Mouse (Mus musculus) embryonic facial prominence, embryonic 11.5 days (tissue): ENCODE measurements around the gene Fxyd2. TPM values are rescaled to one million over a fixed set of nuclear protein-coding genes. Genes with fewer than 3 reads are reported as not detected.

Experiments
- ATAC-seq: fragments of 200-750 bp; cut with Nextera tagmentation; replicated peaks from 2 replicates; pipeline ENCODE4 v1.8.0; 2017; ENCODE audit warnings: low read depth; ENCODE audit not compliant: insufficient number of reproducible peaks, low FRiP score, low TSS enrichment
- DNase-seq: peaks from one replicate; pipeline ENCODE4 v3.0.0-alpha.2; 2015; ENCODE audit warnings: low spot score
- H3K27ac ChIP-seq: fragments of 300-500 bp; sonication (generic); replicated peaks from 2 replicates; pipeline ENCODE4 v1.5.1; 2014; ENCODE audit warnings: mild to moderate bottlenecking, low read depth, low read length, control low read depth
- H3K27me3 ChIP-seq: fragments of 300-500 bp; sonication (generic); 2 replicates; pipeline ENCODE4 v1.6.1; 2014; ENCODE audit warnings: mild to moderate bottlenecking, low read length, moderate library complexity, mixed read lengths; ENCODE audit not compliant: control insufficient read depth, insufficient read depth
- H3K36me3 ChIP-seq: fragments of 300-500 bp; sonication (generic); replicated peaks from 2 replicates; pipeline ENCODE4 v1.6.1; 2014; ENCODE audit warnings: low read depth, mild to moderate bottlenecking, low read length, moderate library complexity, mixed read lengths; ENCODE audit not compliant: control insufficient read depth, insufficient read depth
- H3K4me1 ChIP-seq: fragments of 300-500 bp; sonication (generic); 2 replicates; pipeline ENCODE4 v1.6.1; 2014; ENCODE audit warnings: low read length, mixed read lengths; ENCODE audit not compliant: control insufficient read depth, insufficient read depth
- H3K4me2 ChIP-seq: fragments of 300-500 bp; sonication (generic); 2 replicates; pipeline ENCODE4 v1.6.1; 2014; ENCODE audit warnings: low read depth, mild to moderate bottlenecking, control low read depth, low read length, moderate library complexity
- H3K4me3 ChIP-seq: fragments of 300-500 bp; sonication (generic); 2 replicates; pipeline ENCODE4 v1.5.1; 2014; ENCODE audit warnings: low read depth, low read length, control low read depth
- H3K9ac ChIP-seq: fragments of 300-500 bp; sonication (generic); replicated peaks from 2 replicates; pipeline ENCODE4 v1.6.1; 2014; ENCODE audit warnings: mild to moderate bottlenecking, control low read depth, low read length
- H3K9me3 ChIP-seq: fragments of 300-500 bp; sonication (generic); replicated peaks from 2 replicates; pipeline ENCODE4 v1.6.1; 2016; ENCODE audit warnings: mild to moderate bottlenecking, low read length, inconsistent platforms, mixed read lengths; ENCODE audit not compliant: control insufficient read depth
- WGBS: fragments of 180-500 bp; shearing (Covaris S2); extraction: QIAGEN DNeasy Blood & Tissue Kit; methylation state at CpG from one replicate; pipeline ENCODE4 v1.1.7; 2014; 5-methylcytosine and 5-hydroxymethylcytosine counted together
- polyA plus RNA-seq: library from polyadenylated mRNA; unstranded; fragments of >200 nt; fragmentation: Nextera tagmentation; extraction: Ambion mirVana; gene quantifications from 2 replicates; pipeline ENCODE4 v1.2.1, GENCODE M21; 2014

Fxyd2 gene
- polyA plus RNA-seq, 1 experiment from 2014 or later = 1.9 TPM

- H3K9ac ChIP-seq = no peak overlapping the region
- H3K4me1 ChIP-seq = peaks cover 5% of the 10 kb centered on the region; the same call in 1 of the 2 replicates
- H3K36me3 ChIP-seq = no peaks in the 10 kb centered on the region
- H3K27me3 ChIP-seq = peaks cover 49% of the 10 kb centered on the region
- ATAC-seq (no peak), DNase-seq (no peak)
- no peak overlapping the region for H3K27ac ChIP-seq
- peak overlapping the region; percentile 64 for H3K4me2 ChIP-seq
- peak overlapping the region; percentile 36 for H3K4me3 ChIP-seq
- 3% methylated on average over 25 of the region's 26 CpGs for WGBS
- H3K9me3 ChIP-seq = no peaks in the 10 kb centered on the region
Observed at GRCm38 (mm10) chr9:45431150-45431549, 31.7 kb downstream of the Fxyd2 start.

- Histone ChIP-seq H3K9me3 (no peaks in the 10 kb centered on the region), H3K4me2 (no peak overlapping the region), H3K27ac (no peak overlapping the region), H3K27me3 (peaks cover 46% of the 10 kb centered on the region), H3K4me3 (no peak overlapping the region), H3K4me1 (peaks cover 5% of the 10 kb centered on the region; the same call in 1 of the 2 replicates), H3K9ac (no peak overlapping the region), H3K36me3 (no peaks in the 10 kb centered on the region)
- WGBS = 74% methylated on average over 12 of the region's 12 CpGs
- DNase-seq (no peak), ATAC-seq (no peak)
Observed at GRCm38 (mm10) chr9:45432639-45433038, 33.2 kb downstream of the Fxyd2 start.

GRCm38 (mm10) chr9:45433119-45433518 is 33.6 kb downstream of the Fxyd2 start:
- Histone ChIP-seq H3K9me3 (no peaks in the 10 kb centered on the region), H3K27ac (no peak overlapping the region), H3K36me3 (no peaks in the 10 kb centered on the region), H3K27me3 (peaks cover 46% of the 10 kb centered on the region), H3K9ac (no peak overlapping the region), H3K4me1 (peaks cover 5% of the 10 kb centered on the region; the same call in 1 of the 2 replicates), H3K4me3 (no peak overlapping the region), H3K4me2 (no peak overlapping the region)
- no peak for DNase-seq
- 78% methylated on average over 9 of the region's 9 CpGs for WGBS
- no peak for ATAC-seq

- no peaks in the 10 kb centered on the region for H3K9me3 ChIP-seq
- no peak overlapping the region for H3K27ac ChIP-seq
- peaks cover 5% of the 10 kb centered on the region; the same call in 1 of the 2 replicates for H3K4me1 ChIP-seq
- no peak overlapping the region for H3K4me2 ChIP-seq
- H3K27me3 ChIP-seq = peaks cover 40% of the 10 kb centered on the region
- no peak for ATAC-seq
- H3K36me3 ChIP-seq = no peaks in the 10 kb centered on the region
- 78% methylated on average over 2 of the region's 2 CpGs for WGBS
- no peak for DNase-seq
- H3K4me3 ChIP-seq = no peak overlapping the region
- H3K9ac ChIP-seq = no peak overlapping the region
Observed at GRCm38 (mm10) chr9:45434171-45434570, 34.7 kb downstream of the Fxyd2 start.

- Histone ChIP-seq H3K4me2 (no peak overlapping the region), H3K9ac (no peak overlapping the region), H3K4me3 (no peak overlapping the region), H3K9me3 (no peaks in the 10 kb centered on the region), H3K4me1 (no peaks in the 10 kb centered on the region), H3K27ac (no peak overlapping the region), H3K27me3 (peaks cover 4% of the 10 kb centered on the region; the same call in 1 of the 2 replicates), H3K36me3 (no peaks in the 10 kb centered on the region)
- ATAC-seq = no peak
- 72% methylated on average over 4 of the region's 4 CpGs for WGBS
- DNase-seq = no peak
Observed at GRCm38 (mm10) chr9:45439025-45439424, 39.6 kb downstream of the Fxyd2 start.

- no peak overlapping the region for H3K9ac ChIP-seq
- no peaks in the 10 kb centered on the region for H3K36me3 ChIP-seq
- H3K27me3 ChIP-seq = peaks cover 2% of the 10 kb centered on the region; the same call in 1 of the 2 replicates
- WGBS = 85% methylated on average over 16 of the region's 16 CpGs
- no peak overlapping the region for H3K4me2 ChIP-seq
- H3K4me1 ChIP-seq = no peaks in the 10 kb centered on the region
- ATAC-seq (no peak), DNase-seq (no peak)
- H3K27ac ChIP-seq = no peak overlapping the region
- H3K9me3 ChIP-seq = no peaks in the 10 kb centered on the region
- H3K4me3 ChIP-seq = no peak overlapping the region
Observed at GRCm38 (mm10) chr9:45440083-45440784, 40.8 kb downstream of the Fxyd2 start.

- Histone ChIP-seq H3K9me3 (no peaks in the 10 kb centered on the region), H3K9ac (no peak overlapping the region), H3K4me3 (no peak overlapping the region), H3K27me3 (peaks cover 2% of the 10 kb centered on the region; the same call in 1 of the 2 replicates), H3K36me3 (no peaks in the 10 kb centered on the region), H3K4me1 (no peaks in the 10 kb centered on the region), H3K4me2 (no peak overlapping the region), H3K27ac (no peak overlapping the region)
- ATAC-seq = no peak
- DNase-seq = no peak
- 83% methylated on average over 5 of the region's 5 CpGs for WGBS
Observed at GRCm38 (mm10) chr9:45444251-45444798, 44.9 kb downstream of the Fxyd2 start.

GRCm38 (mm10) chr9:45449658-45450057 is 50.2 kb downstream of the Fxyd2 start:
- no peak overlapping the region for H3K27ac ChIP-seq
- no peak overlapping the region for H3K4me3 ChIP-seq
- ATAC-seq (no peak), DNase-seq (no peak)
- no peaks in the 10 kb centered on the region for H3K9me3 ChIP-seq
- no peak overlapping the region for H3K9ac ChIP-seq
- no peak overlapping the region for H3K4me2 ChIP-seq
- H3K4me1 ChIP-seq = no peaks in the 10 kb centered on the region
- H3K36me3 ChIP-seq = no peaks in the 10 kb centered on the region
- WGBS = 86% methylated on average over 4 of the region's 4 CpGs
- H3K27me3 ChIP-seq = no peaks in the 10 kb centered on the region
